ENCODE assay signal across 8 mouse cellular contexts in the genomic region with DNA sequence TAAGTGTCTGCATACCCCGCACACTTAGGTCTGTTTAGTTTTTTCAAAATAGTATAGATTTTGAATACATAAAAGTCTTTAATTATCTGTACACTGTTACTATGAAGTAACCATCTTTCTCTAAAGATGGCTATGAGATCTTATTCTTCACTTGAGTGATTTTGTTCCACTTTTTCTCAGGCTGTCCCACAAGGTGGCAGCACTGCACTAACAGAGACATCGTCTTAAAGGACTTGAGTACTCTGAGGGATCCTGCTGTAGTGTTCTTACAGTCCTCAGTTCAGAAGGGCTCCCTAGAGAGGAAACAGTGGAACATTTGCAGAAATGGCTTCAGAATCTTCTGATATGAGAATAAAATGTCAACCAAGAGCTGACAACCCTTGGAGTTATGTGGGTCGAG. TPM values are rescaled to one million over a fixed set of nuclear protein-coding genes. Genes with fewer than 3 reads are reported as not detected.
DNase-seq lines count a peak whose midpoint lies in the region; ATAC-seq and TF ChIP-seq lines count a peak whose summit lies in the region.
"Had no signal": no experiment of that assay in that cellular context is flagged by ENCODE, and none has a peak within 500 bp of the region (broad histone marks: within the 10 kb centered on the region; RNA-seq: fewer than 3 reads in every experiment).

No protein-coding gene starts in this region.

- H3K4me3 ChIP-seq in left cerebral cortex, adult 2 months = no peak overlapping the region
- no peak overlapping the region for H3K4me3 ChIP-seq in liver, embryonic 13.5 days (replicated peaks)

- ATAC-seq in granulocyte monocyte progenitor cell, adult 5-6 weeks (replicated peaks; ENCODE audit: poor library complexity, severe bottlenecking) = peak; percentile 46
- ATAC-seq in liver, embryonic 13.5 days (ENCODE audit: low read depth) = no peak

- peaks cover 74% of the 10 kb centered on the region for H3K36me3 ChIP-seq in liver, embryonic 13.5 days

- no peaks in the 10 kb centered on the region for H3K4me1 ChIP-seq in liver, embryonic 13.5 days (replicated peaks)

- H3K4me2 ChIP-seq in liver, embryonic 13.5 days = no peak overlapping the region

- no peaks in the 10 kb centered on the region for H3K9me3 ChIP-seq in liver, embryonic 13.5 days (replicated peaks)

- H3K9ac ChIP-seq in liver, embryonic 13.5 days = no peak overlapping the region

- H3K27me3 ChIP-seq in liver, embryonic 13.5 days = no peaks in the 10 kb centered on the region

- TF ChIP-seq CTCF in left cerebral cortex, adult 2 months (IDR thresholded peaks at IDR 0.05) = peak; percentile 75

- intact Hi-C loops in left cerebral cortex, adult 2 months (cut with DNase I) = loop anchor here (2.0 kb wide), 1 partner anchor 97 kb away; no protein-coding TSS in a partner anchor

- DNase-seq in left cerebral cortex, adult 2 months (ENCODE audit: extremely low spot score in 1 of 2, low spot score in 2 of 2) = peak; percentile 41 to 50
- DNase-seq in left cerebral cortex, adult 11 months (ENCODE audit: low spot score) = no peak
- DNase-seq in R1 (ENCODE audit: low read depth, low spot score) = peak; percentile 73
- peak; percentile 57 to 65 for DNase-seq in cerebellum, adult 18-20 months
- DNase-seq in liver, embryonic 13.5 days = peak; percentile 23
- DNase-seq in skeletal muscle tissue, adult 2 months (ENCODE audit: low read depth, low spot score) = peak; percentile 20

- WGBS in liver, embryonic 13.5 days (ENCODE audit: insufficient replicate concordance) = 54% methylated on average over 3 of the region's 3 CpGs

- no peak overlapping the region for H3K27ac ChIP-seq in left cerebral cortex, adult 2 months
- no peak overlapping the region for H3K27ac ChIP-seq in liver, embryonic 13.5 days

RNA-seq across cellular contexts. Expression of a gene that starts 25.0 kb away (rescaled TPM):
- total RNA-seq in left cerebral cortex, adult 2 months (2021) = 10 to 100 TPM in 1 of 2 experiments, 1 to 10 TPM in 1; 9.4 to 13.9 TPM
- 5.8 and 9.0 TPM in 2 replicates for total RNA-seq in granulocyte monocyte progenitor cell, adult 5-6 weeks (2014; fragmentation: Nextera tagmentation)
- total RNA-seq in granulocyte monocyte progenitor cell, adult 5-6 weeks (2017) = 6.3 and 6.6 TPM in 2 replicates
- polyA plus RNA-seq in liver, embryonic 13.5 days (2015; fragmentation: Nextera tagmentation; extraction: Ambion mirVana) = 5.5 and 7.7 TPM in 2 replicates

RNA-seq across cellular contexts. Expression of a gene that starts 28.6 kb away (rescaled TPM):
- 100 to 1,000 TPM; 281 to 296 TPM for total RNA-seq in left cerebral cortex, adult 2 months (2021)
- 60.0 and 68.0 TPM in 2 replicates for total RNA-seq in granulocyte monocyte progenitor cell, adult 5-6 weeks (2014; fragmentation: Nextera tagmentation)
- total RNA-seq in granulocyte monocyte progenitor cell, adult 5-6 weeks (2017) = 46.0 and 60.0 TPM in 2 replicates
- 19.3 and 25.5 TPM in 2 replicates for polyA plus RNA-seq in liver, embryonic 13.5 days (2015; fragmentation: Nextera tagmentation; extraction: Ambion mirVana)

RNA-seq across cellular contexts. Expression of a gene that starts 40.9 kb away (rescaled TPM):
- not detected for total RNA-seq in left cerebral cortex, adult 2 months (2021)
- not detected in 2 replicates for total RNA-seq in granulocyte monocyte progenitor cell, adult 5-6 weeks (2014; fragmentation: Nextera tagmentation)
- not detected in 2 replicates for total RNA-seq in granulocyte monocyte progenitor cell, adult 5-6 weeks (2017)
- polyA plus RNA-seq in liver, embryonic 13.5 days (2015; fragmentation: Nextera tagmentation; extraction: Ambion mirVana) = 21.6 and 24.7 TPM in 2 replicates
- polyA plus RNA-seq: gonadal fat pad, adult 2 months had no signal

Comparison
In these comparisons a context has a peak if more than half of its experiments do, and no peak if none do; other contexts are left out.
1. RNA of a gene that starts 28.6 kb away (total RNA-seq): 281 to 296 TPM in left cerebral cortex, adult 2 months; 46.0 to 68.0 TPM in granulocyte monocyte progenitor cell, adult 5-6 weeks; every median in the first group is over 4 times any median in the second.